Mouse (Mus musculus) left cerebral cortex, adult 18-20 months (tissue): ENCODE results near the gene Fhad1. TPM values are rescaled to one million over a fixed set of nuclear protein-coding genes. Genes with fewer than 3 reads are reported as not detected.

Experiments
- DNase-seq, 2 experiments: peaks; one replicate each; pipeline ENCODE4 v3.0.0; 2021 to 2022; ENCODE audit warnings: low spot score in 2 of 2, mixed read lengths in 1 of 2
- total RNA-seq, 2 experiments: library from RNA; stranded (reverse); gene quantifications; 2 replicates each; pipeline ENCODE4 v1.2.3; 2021

Gene Fhad1
- total RNA-seq, 2 experiments from 2014 or later = 7.4 to 9.1 TPM

DNA sequence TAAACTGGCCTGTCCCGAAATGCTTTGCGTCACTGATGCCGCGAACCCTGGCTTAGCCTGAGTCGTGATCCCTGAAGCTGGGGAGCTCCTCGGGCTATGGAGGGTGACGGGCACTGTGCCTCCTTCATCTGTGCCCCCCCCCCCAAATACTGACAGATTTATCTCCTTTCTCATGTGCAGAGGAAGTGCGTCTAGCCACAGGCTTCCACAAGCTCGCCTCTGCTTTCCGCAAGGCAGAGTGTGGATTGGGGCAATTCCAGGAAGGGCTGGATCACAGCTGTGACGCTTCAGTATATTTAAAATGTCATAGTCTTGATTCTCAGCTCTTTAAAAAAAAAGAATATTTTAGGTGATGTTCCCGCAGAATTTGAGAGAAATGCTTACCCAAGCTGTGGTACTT is 119.1 kb downstream of the Fhad1 start:
- no peak for DNase-seq

GRCm38 (mm10) chr4:141893157-141893784 is 121.6 kb downstream of the Fhad1 start:
- no peak for DNase-seq

GRCm38 (mm10) chr4:141886385-141886968 is 128.4 kb downstream of the Fhad1 start:
- no peak for DNase-seq

- DNase-seq = peak; percentile 58 to 78
These were observed 129.4 kb downstream of the Fhad1 start for GRCm38 (mm10) chr4:141885451-141885850.

DNA sequence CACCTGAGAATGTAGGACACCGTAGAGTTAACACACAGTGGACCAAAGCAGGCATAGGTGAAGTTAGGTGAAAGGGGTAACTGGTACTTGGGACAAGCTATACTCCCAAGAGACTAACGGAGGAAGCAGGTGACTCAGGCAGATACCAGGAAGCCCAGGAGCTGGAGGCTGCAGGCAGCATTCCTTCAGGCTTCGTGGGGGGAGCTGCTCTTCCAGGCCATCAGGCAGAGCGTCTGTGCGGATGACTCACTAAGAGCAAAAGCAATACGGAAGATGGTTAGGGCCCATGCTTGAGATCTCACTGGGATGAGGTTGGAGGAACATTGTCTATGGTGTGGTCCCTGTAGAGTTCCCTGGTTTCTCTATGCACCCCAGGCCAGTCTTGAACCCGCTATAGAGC is 132.0 kb downstream of the Fhad1 start:
- no peak for DNase-seq

DNA sequence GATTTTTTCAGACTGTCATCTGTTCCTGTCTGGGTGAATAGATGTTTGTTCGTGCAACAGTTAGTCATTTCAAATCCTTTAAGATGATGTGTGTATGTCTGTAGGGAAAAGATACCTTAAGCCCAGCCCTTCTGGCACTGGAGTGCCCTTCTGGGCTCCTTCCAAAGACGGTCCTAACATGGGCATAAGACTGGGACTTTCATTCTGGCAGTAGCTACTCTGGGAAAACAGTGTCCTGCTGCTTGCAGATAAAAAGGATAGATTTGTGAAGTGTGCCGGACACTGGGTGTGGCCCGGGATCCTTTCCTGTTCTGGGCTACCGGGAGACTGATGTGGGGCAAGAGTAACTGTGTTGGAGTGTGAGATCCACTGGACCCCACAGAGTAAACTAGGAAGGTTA is 132.9 kb downstream of the Fhad1 start:
- DNase-seq = no peak

DNA sequence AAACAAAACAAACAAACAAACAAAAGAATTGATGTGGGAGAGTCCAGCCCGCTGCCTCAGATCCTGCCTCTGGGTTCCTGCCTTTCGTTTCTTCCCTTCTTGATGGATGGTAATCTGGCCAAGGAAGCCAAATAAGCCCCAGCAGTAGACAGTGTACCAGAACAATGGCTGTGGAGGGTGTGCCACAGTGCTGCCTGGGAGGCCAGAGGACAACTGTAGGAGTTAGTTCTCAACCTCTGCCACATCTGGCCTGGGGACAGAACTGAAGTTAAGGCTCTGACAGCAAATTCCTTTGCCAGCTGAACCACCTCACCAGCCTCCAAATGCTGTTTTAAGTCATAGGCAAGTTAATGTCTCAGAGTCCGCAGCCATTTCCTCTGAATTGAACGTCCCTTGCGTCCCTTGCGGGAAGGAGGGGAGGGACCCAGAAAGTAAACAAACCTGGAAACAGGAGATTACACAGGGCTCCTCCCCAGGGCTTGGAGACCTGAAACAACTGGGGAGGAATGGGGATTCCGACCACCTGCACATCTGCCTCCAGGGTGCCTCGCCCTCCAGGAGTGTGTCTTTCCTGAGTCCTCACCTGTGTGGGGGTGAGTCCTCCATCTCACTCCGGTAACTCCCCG is 133.5 kb downstream of the Fhad1 start:
- no peak for DNase-seq

DNA sequence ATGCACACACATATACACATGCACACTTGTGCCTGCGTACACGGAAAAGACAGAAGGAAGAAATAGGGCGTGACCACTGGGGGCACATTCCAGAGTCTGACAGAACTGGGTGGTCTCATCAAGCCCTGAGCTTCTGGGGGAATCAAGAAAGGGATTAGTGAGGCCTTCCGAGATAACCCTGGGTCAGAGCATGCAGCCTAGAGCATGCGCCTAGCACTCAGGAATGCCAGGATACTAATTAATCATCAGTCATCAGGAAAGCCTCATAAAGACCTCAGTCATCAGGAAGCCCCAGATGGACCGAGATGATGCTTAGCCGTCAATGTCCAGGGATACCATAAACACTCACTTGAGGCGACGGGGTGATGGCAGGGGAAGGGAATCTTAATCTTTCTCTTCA is 135.0 kb downstream of the Fhad1 start:
- DNase-seq = no peak

- peak in 1 of 2 experiments; percentile 49 for DNase-seq
These were observed 135.8 kb downstream of the Fhad1 start for GRCm38 (mm10) chr4:141879074-141879473.

- DNase-seq = no peak
These were observed 136.3 kb downstream of the Fhad1 start for GRCm38 (mm10) chr4:141878621-141879020.

GRCm38 (mm10) chr4:141875481-141876108 is 139.3 kb downstream of the Fhad1 start:
- DNase-seq = no peak

- peak; percentile 70 to 88 for DNase-seq
These were observed 140.1 kb downstream of the Fhad1 start, which contains the start of gene Efhd2 for GRCm38 (mm10) chr4:141874601-141875460. TSS of gene Efhd2 (minus strand) at chr4:141874920.

DNA sequence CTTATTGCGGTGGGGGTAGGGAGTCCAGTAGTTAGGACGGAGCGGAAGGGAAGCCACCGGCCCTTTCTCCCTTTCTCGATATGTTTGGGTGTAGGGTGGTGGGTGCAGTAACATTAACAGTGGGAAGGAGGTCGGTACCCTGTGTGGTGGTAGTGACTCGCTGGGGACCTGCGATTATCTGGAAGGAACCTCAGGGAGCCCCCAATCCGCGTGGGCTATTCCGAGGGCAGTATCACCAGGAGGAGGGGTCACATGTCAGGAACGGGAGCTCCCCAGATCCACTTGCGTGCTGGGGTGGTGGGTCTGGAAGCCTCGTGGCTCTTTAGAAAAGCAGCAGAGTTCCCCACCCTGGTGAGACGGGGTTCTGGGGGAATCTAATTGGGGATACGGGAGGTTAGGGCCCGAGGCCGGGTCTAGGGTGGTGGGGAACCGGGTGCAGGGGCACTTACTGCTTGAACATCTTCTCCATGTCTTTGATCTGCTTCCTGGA is 140.7 kb downstream of the Fhad1 start:
- DNase-seq = no peak

DNA sequence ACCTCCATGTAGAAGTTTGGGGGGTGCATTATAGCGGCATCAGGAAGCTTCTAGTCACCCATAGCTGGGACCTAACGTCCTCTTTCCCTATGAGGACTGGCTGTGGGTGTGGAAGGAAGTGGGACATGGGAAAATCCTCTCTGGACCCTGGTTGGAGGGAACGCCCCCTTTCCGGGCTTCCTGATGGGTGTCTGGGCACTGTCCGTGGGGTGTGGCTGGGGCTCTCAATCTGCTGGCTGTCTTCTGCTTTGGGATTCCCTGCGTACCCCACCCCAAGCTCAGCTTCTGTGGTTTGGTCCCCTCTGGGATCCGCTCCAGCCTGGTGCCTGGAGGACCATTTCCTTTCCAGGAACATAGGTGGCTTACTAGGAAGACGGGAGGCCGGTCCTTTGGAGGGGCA is 141.9 kb downstream of the Fhad1 start:
- no peak for DNase-seq

GRCm38 (mm10) chr4:141871909-141872308 is 143.0 kb downstream of the Fhad1 start:
- peak in 1 of 2 experiments; percentile 4 for DNase-seq

- peak in 1 of 2 experiments; percentile 9 for DNase-seq
These were observed 143.6 kb downstream of the Fhad1 start for GRCm38 (mm10) chr4:141871333-141871725.

GRCm38 (mm10) chr4:141870666-141871332 is 144.1 kb downstream of the Fhad1 start:
- no peak for DNase-seq

DNA sequence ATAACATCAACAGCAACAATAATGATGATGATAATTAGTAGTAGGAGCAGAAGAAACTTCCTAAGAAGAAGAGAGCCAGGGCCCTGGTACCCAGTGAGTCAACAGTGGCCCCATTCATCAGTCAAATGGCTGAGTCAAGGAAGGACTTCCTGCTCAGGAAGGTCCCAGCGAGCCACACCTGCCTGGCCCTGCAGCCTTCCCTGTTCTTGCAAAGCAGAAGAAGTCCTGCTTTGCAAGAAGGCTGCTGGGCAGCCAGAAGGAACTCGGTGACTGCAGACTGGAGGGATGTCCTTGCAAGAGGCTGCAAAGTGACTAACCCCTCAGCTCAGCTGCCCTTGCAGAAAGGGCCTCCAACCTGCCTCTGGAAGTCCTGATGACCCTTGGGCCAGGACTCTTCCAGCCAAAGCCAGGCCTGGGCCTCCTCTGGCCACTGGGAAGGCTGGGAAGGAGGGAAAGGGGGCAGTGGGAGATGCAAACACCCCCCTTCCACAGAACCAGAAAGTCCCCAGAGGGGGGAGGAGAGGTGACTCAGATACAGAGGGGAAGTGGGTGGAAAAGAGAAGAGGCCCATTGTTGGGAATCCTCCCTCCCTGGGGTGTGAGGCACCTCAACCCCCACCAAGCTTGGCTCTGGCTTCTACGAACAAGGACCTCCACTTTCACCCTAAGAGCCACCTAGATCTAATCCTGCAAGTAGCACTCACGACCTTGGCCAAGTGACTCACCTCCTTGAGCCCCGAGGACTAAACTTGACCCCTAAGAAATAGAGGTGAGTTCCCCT is 145.3 kb downstream of the Fhad1 start:
- DNase-seq = peak in 1 of 2 experiments; percentile 21

DNA sequence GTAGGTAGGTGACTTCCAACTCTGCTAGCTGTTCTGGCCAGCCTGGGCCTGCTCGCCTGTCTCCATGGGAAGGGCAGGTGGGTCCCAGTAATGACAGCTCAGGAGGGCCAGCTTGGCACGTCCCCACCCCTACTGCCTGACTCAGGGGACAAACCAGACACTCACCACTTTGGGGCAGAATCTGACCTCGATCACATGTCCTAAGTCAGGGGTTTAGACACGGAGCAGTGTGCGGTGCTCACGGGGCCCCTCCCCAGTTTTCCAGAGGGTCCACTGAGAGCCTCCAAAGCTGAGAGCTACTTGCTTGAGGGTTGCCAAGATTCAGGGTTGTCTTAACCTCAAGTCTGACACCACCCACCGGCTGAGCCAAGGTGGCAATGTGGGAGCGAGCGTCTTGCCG is 146.8 kb downstream of the Fhad1 start:
- DNase-seq = no peak

DNA sequence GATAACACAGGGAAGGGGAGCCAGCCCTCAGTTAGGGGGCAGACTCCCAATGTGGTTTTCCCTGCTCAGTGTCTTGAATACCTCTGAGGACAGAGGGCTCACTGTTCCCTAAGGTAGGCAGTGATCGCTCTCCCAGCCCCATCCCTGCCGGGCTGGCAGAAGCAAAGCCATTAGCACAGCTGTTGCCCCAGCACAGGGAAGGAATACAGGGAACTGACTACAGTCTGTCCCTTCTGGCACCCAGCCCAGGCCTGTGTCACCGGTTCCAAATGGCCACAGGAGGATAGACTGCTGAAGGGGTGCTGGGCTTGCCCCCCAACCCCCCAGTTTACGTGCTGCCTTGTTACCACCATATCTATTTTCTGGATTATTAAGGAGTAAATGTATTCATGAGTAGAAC is 147.4 kb downstream of the Fhad1 start:
- DNase-seq = peak in 1 of 2 experiments; percentile 51
